ENCODE assay signal across 26 mouse cellular contexts in genomic region chr4:66875751-66876150, GRCm38 (mm10). TPM values are rescaled to one million over a fixed set of nuclear protein-coding genes. Genes with fewer than 3 reads are reported as not detected.
DNase-seq lines count a peak whose midpoint lies in the region; ATAC-seq and TF ChIP-seq lines count a peak whose summit lies in the region.
"Had no signal": no experiment of that assay in that cellular context is flagged by ENCODE, and none has a peak within 500 bp of the region (broad histone marks: within the 10 kb centered on the region; RNA-seq: fewer than 3 reads in every experiment).

No protein-coding gene starts in this region.

- no peak overlapping the region for H3K27ac ChIP-seq in lung, embryonic 14.5 days (ENCODE audit: low read depth)
- no peak overlapping the region for H3K27ac ChIP-seq in midbrain, embryonic 11.5 days (ENCODE audit: low read depth, low read length)
- H3K27ac ChIP-seq in midbrain, postnatal 0 days (ENCODE audit: low read depth, low read length) = no peak overlapping the region
- H3K27ac ChIP-seq in liver, embryonic 11.5 days (ENCODE audit: low read depth, low read length) = no peak overlapping the region
- H3K27ac ChIP-seq: embryonic facial prominence, embryonic 13.5 days; embryonic facial prominence, embryonic 15.5 days; forebrain, embryonic 10.5 days; forebrain, embryonic 12.5 days had no signal

- no peak overlapping the region for H3K9ac ChIP-seq in lung, embryonic 14.5 days
- no peak overlapping the region for H3K9ac ChIP-seq in midbrain, embryonic 11.5 days (ENCODE audit: low read length)
- no peak overlapping the region for H3K9ac ChIP-seq in midbrain, postnatal 0 days (replicated peaks; ENCODE audit: low read length, poor library complexity, severe bottlenecking)
- H3K9ac ChIP-seq in liver, embryonic 11.5 days (ENCODE audit: low read depth, low read length) = no peak overlapping the region
- H3K9ac ChIP-seq: embryonic facial prominence, embryonic 13.5 days; embryonic facial prominence, embryonic 15.5 days; forebrain, embryonic 12.5 days had no signal

- DNase-seq in lung, embryonic 14.5 days = peak; percentile 57
- no peak for DNase-seq in lung, adult 2 months
- DNase-seq in midbrain, embryonic 11.5 days (ENCODE audit: low spot score, missing footprints) = peak; percentile 23
- DNase-seq in midbrain, postnatal 0 days (ENCODE audit: low spot score) = no peak
- DNase-seq in 3T3-L1 (ENCODE audit: low read depth, low spot score) (peak; percentile 54), NIH3T3 (ENCODE audit: low read depth) (peak; percentile 26)
- DNase-seq in liver, embryonic 11.5 days (ENCODE audit: low spot score) = no peak
- no peak for DNase-seq in layer of hippocampus, postnatal 10 days (ENCODE audit: low spot score in 2 of 2)
- DNase-seq: adrenal gland, adult 2 months; adrenal gland, postnatal 10 days; adrenal gland, postnatal 25 days; cerebellum, adult 11 months; cerebellum, adult 18-20 months; cerebellum, adult 8-10 months; cerebellum, adult 9-11 months; cerebellum, postnatal 14 days; cerebellum, postnatal 36 days; embryo, embryonic 11 days had no signal

- H3K4me3 ChIP-seq in lung, embryonic 14.5 days (ENCODE audit: low read depth, low read length) = no peak overlapping the region
- H3K4me3 ChIP-seq in lung, adult 2 months (replicated peaks; ENCODE audit: extremely low read depth, low read depth, low read length) = no peak overlapping the region
- no peak overlapping the region for H3K4me3 ChIP-seq in midbrain, embryonic 11.5 days (ENCODE audit: low read depth, low read length)
- H3K4me3 ChIP-seq in midbrain, postnatal 0 days (ENCODE audit: low read depth, low read length) = no peak overlapping the region
- no peak overlapping the region for H3K4me3 ChIP-seq in liver, embryonic 11.5 days (ENCODE audit: low read depth, low read length)
- H3K4me3 ChIP-seq: embryonic facial prominence, embryonic 13.5 days; embryonic facial prominence, embryonic 15.5 days; erythroblast, embryonic 14.5 days; forebrain, embryonic 10.5 days; forebrain, embryonic 12.5 days had no signal

- peak; percentile 31; the same call in 1 of the 2 replicates for ATAC-seq in lung, embryonic 14.5 days (ENCODE audit: insufficient read depth)
- no peak for ATAC-seq in midbrain, embryonic 11.5 days (ENCODE audit: low FRiP score)
- no peak for ATAC-seq in midbrain, postnatal 0 days (ENCODE audit: low FRiP score)
- ATAC-seq in liver, embryonic 11.5 days (replicated peaks; ENCODE audit: low FRiP score) = no peak
- ATAC-seq: forebrain, embryonic 14.5 days; forebrain, embryonic 16.5 days had no signal

- H3K4me2 ChIP-seq in lung, embryonic 14.5 days = no peak overlapping the region
- no peak overlapping the region for H3K4me2 ChIP-seq in midbrain, embryonic 11.5 days
- H3K4me2 ChIP-seq in midbrain, postnatal 0 days (ENCODE audit: low read depth, low read length, poor library complexity, severe bottlenecking) = no peak overlapping the region
- no peak overlapping the region for H3K4me2 ChIP-seq in liver, embryonic 11.5 days
- H3K4me2 ChIP-seq: embryonic facial prominence, embryonic 13.5 days; embryonic facial prominence, embryonic 15.5 days; forebrain, embryonic 12.5 days had no signal

- H3K36me3 ChIP-seq in lung, embryonic 14.5 days (ENCODE audit: insufficient read depth) = no peaks in the 10 kb centered on the region
- no peaks in the 10 kb centered on the region for H3K36me3 ChIP-seq in midbrain, embryonic 11.5 days (ENCODE audit: control insufficient read depth, insufficient read depth, low read length)
- H3K36me3 ChIP-seq in midbrain, postnatal 0 days (ENCODE audit: insufficient read depth, low read length) = no peaks in the 10 kb centered on the region
- H3K36me3 ChIP-seq in liver, embryonic 11.5 days (ENCODE audit: control insufficient read depth, insufficient read depth, low read length) = no peaks in the 10 kb centered on the region
- H3K36me3 ChIP-seq: embryonic facial prominence, embryonic 13.5 days; embryonic facial prominence, embryonic 15.5 days; forebrain, embryonic 10.5 days; forebrain, embryonic 12.5 days had no signal

- H3K4me1 ChIP-seq in lung, embryonic 14.5 days (ENCODE audit: insufficient read depth) = no peaks in the 10 kb centered on the region
- H3K4me1 ChIP-seq in lung, adult 2 months (ENCODE audit: control insufficient read depth, insufficient read depth, low read length) = no peaks in the 10 kb centered on the region
- no peaks in the 10 kb centered on the region for H3K4me1 ChIP-seq in midbrain, embryonic 11.5 days (ENCODE audit: control insufficient read depth, insufficient read depth, low read length)
- no peaks in the 10 kb centered on the region for H3K4me1 ChIP-seq in midbrain, postnatal 0 days (ENCODE audit: insufficient read depth, low read length)
- H3K4me1 ChIP-seq in liver, embryonic 11.5 days (replicated peaks; ENCODE audit: control insufficient read depth, insufficient read depth, low read length) = no peaks in the 10 kb centered on the region
- H3K4me1 ChIP-seq: embryonic facial prominence, embryonic 15.5 days; forebrain, embryonic 10.5 days; forebrain, embryonic 12.5 days had no signal

- no peak for TF ChIP-seq CTCF in lung, embryonic 14.5 days (IDR thresholded peaks at IDR 0.05; ENCODE audit: low read depth)
- no peak for TF ChIP-seq CTCF in lung, adult 2 months (IDR thresholded peaks at IDR 0.05; ENCODE audit: insufficient read depth, low read length)
- TF ChIP-seq CTCF in midbrain, postnatal 0 days (IDR thresholded peaks at IDR 0.05) = no peak

- no peaks in the 10 kb centered on the region for H3K27me3 ChIP-seq in lung, embryonic 14.5 days (ENCODE audit: insufficient read depth, low read length)
- H3K27me3 ChIP-seq in midbrain, embryonic 11.5 days (ENCODE audit: control insufficient read depth, insufficient read depth, low read length) = no peaks in the 10 kb centered on the region
- H3K27me3 ChIP-seq in midbrain, postnatal 0 days (ENCODE audit: insufficient read depth, low read length) = no peaks in the 10 kb centered on the region
- H3K27me3 ChIP-seq in liver, embryonic 11.5 days (replicated peaks; ENCODE audit: control insufficient read depth, insufficient read depth, low read length) = no peaks in the 10 kb centered on the region
- H3K27me3 ChIP-seq: embryonic facial prominence, embryonic 13.5 days; embryonic facial prominence, embryonic 15.5 days; forebrain, embryonic 12.5 days had no signal

- H3K9me3 ChIP-seq in lung, embryonic 14.5 days (ENCODE audit: low read depth, low read length) = no peaks in the 10 kb centered on the region
- H3K9me3 ChIP-seq in midbrain, embryonic 11.5 days (ENCODE audit: control insufficient read depth, low read length) = no peaks in the 10 kb centered on the region
- no peaks in the 10 kb centered on the region for H3K9me3 ChIP-seq in midbrain, postnatal 0 days (ENCODE audit: low read length)
- no peaks in the 10 kb centered on the region for H3K9me3 ChIP-seq in liver, embryonic 11.5 days (ENCODE audit: control insufficient read depth, low read length)
- H3K9me3 ChIP-seq: embryonic facial prominence, embryonic 13.5 days; embryonic facial prominence, embryonic 15.5 days; forebrain, embryonic 10.5 days; forebrain, embryonic 12.5 days had no signal

- 41% methylated on average over 4 of the region's 4 CpGs for WGBS in lung, embryonic 14.5 days
- 37% methylated on average over 4 of the region's 4 CpGs for WGBS in lung, adult 2 months
- 80% methylated on average over 4 of the region's 4 CpGs for WGBS in midbrain, embryonic 11.5 days
- 78% methylated on average over 4 of the region's 4 CpGs for WGBS in midbrain, postnatal 0 days
- WGBS in liver, embryonic 11.5 days = 64% methylated on average over 4 of the region's 4 CpGs

- no peak for TF ChIP-seq POLR2A in lung, adult 2 months (IDR thresholded peaks at IDR 0.05; ENCODE audit: borderline replicate concordance, extremely low read depth, low read depth, low read length)

RNA-seq across cellular contexts. Expression of gene Tlr4, which starts 48.4 kb away (rescaled TPM):
- 0.91 and 2.1 TPM in 2 replicates for polyA plus RNA-seq in lung, embryonic 14.5 days (2014; fragmentation: Nextera tagmentation; extraction: Ambion mirVana)
- polyA plus RNA-seq in lung, adult 2 months (2012; rRNA removed) = 3.2 and 3.7 TPM in 2 replicates
- polyA plus RNA-seq in midbrain, embryonic 11.5 days (2014; fragmentation: Nextera tagmentation; extraction: Ambion mirVana) = 0.74 and 0.97 TPM in 2 replicates
- 1.8 TPM in 2 replicates for total RNA-seq in midbrain, postnatal 0 days (2014; rRNA removed)
- 0.39 and 0.55 TPM in 2 replicates for polyA plus RNA-seq in midbrain, postnatal 0 days (2015; fragmentation: Nextera tagmentation; extraction: Ambion mirVana)
- 1.9 and 2.6 TPM in 2 replicates for polyA plus RNA-seq in liver, embryonic 11.5 days (2014; fragmentation: Nextera tagmentation; extraction: Ambion mirVana)
- 1 to 10 TPM; 2.0 to 2.5 TPM for total RNA-seq in layer of hippocampus, postnatal 10 days (2021)
- total RNA-seq: MEL had no signal
- polyA plus RNA-seq: erythroblast, embryonic 14.5 days had no signal

Comparison
In these comparisons a context has a peak if more than half of its experiments do, and no peak if none do; other contexts are left out.
1. DNase-seq: peak in lung, embryonic 14.5 days (single experiment), midbrain, embryonic 11.5 days (single experiment), 3T3-L1 (single experiment) and NIH3T3 (single experiment); none in lung, adult 2 months (single experiment), midbrain, postnatal 0 days (single experiment), liver, embryonic 11.5 days (single experiment) and layer of hippocampus, postnatal 10 days (0 of 2).